Mouse (Mus musculus): ENCODE results near the gene Cdkal1.

- no peak for TF ChIP-seq CTCF (conservative IDR thresholded peaks at IDR 0.05; ENCODE audit: low read length)
- no peak for TF ChIP-seq POU5F1 (IDR thresholded peaks at IDR 0.05; ENCODE audit: borderline replicate concordance, low read length)
Measured at GRCm38 (mm10) chr13:29743761-29744160, 111.7 kb downstream of the Cdkal1 start.

Data from E14TG2a.4 (cell line).